9 mouse cellular contexts compared by ENCODE assay signal in the genomic region with DNA sequence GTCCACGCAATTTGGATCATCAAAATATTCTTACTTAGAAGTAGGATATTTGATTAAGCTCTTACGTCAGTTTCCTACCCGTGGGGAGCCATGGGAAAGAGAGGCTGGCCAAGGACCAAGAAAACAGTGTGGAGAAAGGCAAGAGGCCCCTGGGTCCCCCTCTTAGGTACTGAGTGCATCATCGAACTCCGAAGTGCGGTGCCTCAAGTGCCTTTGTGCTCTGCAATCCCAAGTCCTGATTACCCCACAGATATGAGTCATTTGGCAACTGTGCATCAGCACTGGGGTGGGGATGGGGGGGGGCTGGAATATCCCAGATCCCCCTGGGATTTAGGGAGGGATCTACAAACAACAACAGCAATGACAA. TPM values are rescaled to one million over a fixed set of nuclear protein-coding genes. Genes with fewer than 3 reads are reported as not detected.
A peak's percentile ranks its signal among the peaks of the same experiment; 100 is the strongest.
DNase-seq lines count a peak whose midpoint lies in the region; ATAC-seq and TF ChIP-seq lines count a peak whose summit lies in the region.
"Had no signal": no experiment of that assay in that cellular context is flagged by ENCODE, and none has a peak within 500 bp of the region (broad histone marks: within the 10 kb centered on the region; RNA-seq: fewer than 3 reads in every experiment).

No protein-coding gene starts in this region.

- peaks cover 38% of the 10 kb centered on the region for H3K4me1 ChIP-seq in lung, embryonic 14.5 days (ENCODE audit: insufficient read depth)
- peaks cover 9% of the 10 kb centered on the region for H3K4me1 ChIP-seq in lung, adult 2 months (ENCODE audit: control insufficient read depth, insufficient read depth, low read length)
- peaks cover 60% of the 10 kb centered on the region for H3K4me1 ChIP-seq in limb, embryonic 10.5 days
- H3K4me1 ChIP-seq in stomach, embryonic 14.5 days (ENCODE audit: control insufficient read depth, insufficient read depth, low read length) = peaks cover 41% of the 10 kb centered on the region
- H3K4me1 ChIP-seq in cerebellum, adult 2 months (ENCODE audit: control insufficient read depth, insufficient read depth, low read length) = peaks cover 10% of the 10 kb centered on the region; the same call in 1 of the 2 replicates

- ATAC-seq in lung, embryonic 14.5 days (ENCODE audit: insufficient read depth) = peak; percentile 19; the same call in 1 of the 2 replicates
- ATAC-seq in stomach, embryonic 14.5 days (ENCODE audit: insufficient number of reproducible peaks, insufficient read depth, low FRiP score, low read depth) = no peak; the same call in 1 of the 2 replicates

- H3K9ac ChIP-seq in lung, embryonic 14.5 days = peak overlapping the region; percentile 2; the same call in 1 of the 2 replicates
- H3K9ac ChIP-seq in stomach, embryonic 14.5 days (replicated peaks; ENCODE audit: low read depth, low read length) = no peak overlapping the region

- no peaks in the 10 kb centered on the region for H3K9me3 ChIP-seq in lung, embryonic 14.5 days (ENCODE audit: low read depth, low read length)
- H3K9me3 ChIP-seq in limb, embryonic 10.5 days (replicated peaks) = no peaks in the 10 kb centered on the region
- H3K9me3 ChIP-seq in stomach, embryonic 14.5 days (ENCODE audit: control insufficient read depth, low read depth, low read length) = no peaks in the 10 kb centered on the region

- no peak for TF ChIP-seq CTCF in lung, embryonic 14.5 days (IDR thresholded peaks at IDR 0.05; ENCODE audit: low read depth)
- no peak for TF ChIP-seq CTCF in lung, adult 2 months (IDR thresholded peaks at IDR 0.05; ENCODE audit: insufficient read depth, low read length)
- no peak for TF ChIP-seq CTCF in cerebellum, adult 2 months (IDR thresholded peaks at IDR 0.05; ENCODE audit: borderline replicate concordance, insufficient read depth, low read depth, low read length)

- peak overlapping the region; percentile 98 for H3K27ac ChIP-seq in lung, embryonic 14.5 days (ENCODE audit: low read depth)
- peak overlapping the region; percentile 91 for H3K27ac ChIP-seq in limb, embryonic 10.5 days
- H3K27ac ChIP-seq in stomach, embryonic 14.5 days (ENCODE audit: low read length) = peak overlapping the region; percentile 98
- H3K27ac ChIP-seq in cerebellum, adult 2 months (ENCODE audit: insufficient read depth, low read length) = no peak overlapping the region
- H3K27ac ChIP-seq: macrophage had no signal

- no peaks in the 10 kb centered on the region for H3K27me3 ChIP-seq in lung, embryonic 14.5 days (ENCODE audit: insufficient read depth, low read length)
- H3K27me3 ChIP-seq in limb, embryonic 10.5 days (ENCODE audit: low read depth, poor library complexity, severe bottlenecking) = no peaks in the 10 kb centered on the region
- H3K27me3 ChIP-seq in stomach, embryonic 14.5 days (ENCODE audit: control insufficient read depth, insufficient read depth, low read length) = no peaks in the 10 kb centered on the region
- H3K27me3 ChIP-seq in cerebellum, adult 2 months (ENCODE audit: control insufficient read depth, insufficient read depth, low read length) = no peaks in the 10 kb centered on the region

- H3K4me2 ChIP-seq in lung, embryonic 14.5 days = peak overlapping the region; percentile 40; the same call in 1 of the 2 replicates
- peak overlapping the region; percentile 30; the same call in 1 of the 2 replicates for H3K4me2 ChIP-seq in stomach, embryonic 14.5 days (replicated peaks; ENCODE audit: low read depth, low read length)

- no peak for TF ChIP-seq POLR2A in lung, adult 2 months (IDR thresholded peaks at IDR 0.05; ENCODE audit: borderline replicate concordance, extremely low read depth, low read depth, low read length)
- TF ChIP-seq POLR2A in cerebellum, adult 2 months (IDR thresholded peaks at IDR 0.05; ENCODE audit: borderline replicate concordance, insufficient read depth, low read length) = no peak

- 30% methylated on average over 6 of the region's 6 CpGs for WGBS in lung, embryonic 14.5 days
- WGBS in lung, adult 2 months = 32% methylated on average over 6 of the region's 6 CpGs
- WGBS in limb, embryonic 10.5 days = 94% methylated on average over 6 of the region's 6 CpGs
- WGBS in stomach, embryonic 14.5 days = 40% methylated on average over 6 of the region's 6 CpGs
- WGBS in cerebellum, adult 2 months = 41% methylated on average over 6 of the region's 6 CpGs

- peak; percentile 67 for DNase-seq in lung, embryonic 14.5 days
- DNase-seq in lung, adult 2 months = no peak
- peak; percentile 70 to 73 for DNase-seq in heart, adult 9 months (ENCODE audit: low spot score in 2 of 2)
- DNase-seq in limb, embryonic 10.5 days (ENCODE audit: low spot score) = no peak
- DNase-seq in cerebellum, adult 2 months = no peak
- no peak for DNase-seq in spleen, adult 12 weeks (ENCODE audit: low spot score)
- DNase-seq in ovary, postnatal 10 days (ENCODE audit: low spot score) = no peak

- peaks cover 27% of the 10 kb centered on the region for H3K36me3 ChIP-seq in lung, embryonic 14.5 days (ENCODE audit: insufficient read depth)
- H3K36me3 ChIP-seq in limb, embryonic 10.5 days = peaks cover 80% of the 10 kb centered on the region
- peaks cover 37% of the 10 kb centered on the region for H3K36me3 ChIP-seq in stomach, embryonic 14.5 days (ENCODE audit: control insufficient read depth, insufficient read depth, low read length)

- no peak overlapping the region for H3K4me3 ChIP-seq in lung, embryonic 14.5 days (ENCODE audit: low read depth, low read length)
- H3K4me3 ChIP-seq in lung, adult 2 months (replicated peaks; ENCODE audit: extremely low read depth, low read depth, low read length) = no peak overlapping the region
- H3K4me3 ChIP-seq in limb, embryonic 10.5 days = no peak overlapping the region
- no peak overlapping the region for H3K4me3 ChIP-seq in stomach, embryonic 14.5 days (ENCODE audit: low read depth, low read length)
- H3K4me3 ChIP-seq in cerebellum, adult 2 months (replicated peaks; ENCODE audit: insufficient read depth, low read depth, low read length) = no peak overlapping the region

RNA-seq across cellular contexts. Expression of a gene that starts 12.3 kb away (rescaled TPM):
- polyA plus RNA-seq in lung, embryonic 14.5 days (2014; fragmentation: Nextera tagmentation; extraction: Ambion mirVana) = 460 and 502 TPM in 2 replicates
- polyA plus RNA-seq in lung, adult 2 months (2012; rRNA removed) = 36.0 and 44.5 TPM in 2 replicates
- polyA plus RNA-seq in limb, embryonic 10.5 days (2016; fragmentation: Nextera tagmentation; extraction: Ambion mirVana) = 160 and 215 TPM in 2 replicates
- polyA plus RNA-seq in stomach, embryonic 14.5 days (2014; fragmentation: Nextera tagmentation; extraction: Ambion mirVana) = 519 and 542 TPM in 2 replicates
- polyA plus RNA-seq in cerebellum, adult 2 months (2012; rRNA removed) = 26.9 and 35.2 TPM in 2 replicates

Comparison
In these comparisons a context has a peak if more than half of its experiments do, and no peak if none do; other contexts are left out.
1. DNase-seq: peak in lung, embryonic 14.5 days (single experiment) and heart, adult 9 months (2 of 2); none in lung, adult 2 months (single experiment), limb, embryonic 10.5 days (single experiment), cerebellum, adult 2 months (0 of 2), spleen, adult 12 weeks (single experiment) and ovary, postnatal 10 days (single experiment).